Mouse (Mus musculus) brain, embryonic 14.5 days (tissue): ENCODE data around the gene Hdhd5.

ENCODE experiments used
- CTCF ChIP-seq: fragments of 200-500 bp; IDR thresholded peaks from 2 replicates; pipeline ENCODE4 v1.5.1; 2012; ENCODE audit warnings: inconsistent platforms, mild to moderate bottlenecking, moderate library complexity, borderline replicate concordance; ENCODE audit not compliant: insufficient read depth, insufficient read length; ENCODE audit errors: extremely low read depth
- POLR2A ChIP-seq: fragments of 200-500 bp; IDR thresholded peaks from 2 replicates; pipeline ENCODE4 v1.6.1; 2012; ENCODE audit warnings: mild to moderate bottlenecking, inconsistent platforms, borderline replicate concordance; ENCODE audit not compliant: poor library complexity, insufficient read depth, insufficient read length, severe bottlenecking; ENCODE audit errors: extremely low read depth

DNA sequence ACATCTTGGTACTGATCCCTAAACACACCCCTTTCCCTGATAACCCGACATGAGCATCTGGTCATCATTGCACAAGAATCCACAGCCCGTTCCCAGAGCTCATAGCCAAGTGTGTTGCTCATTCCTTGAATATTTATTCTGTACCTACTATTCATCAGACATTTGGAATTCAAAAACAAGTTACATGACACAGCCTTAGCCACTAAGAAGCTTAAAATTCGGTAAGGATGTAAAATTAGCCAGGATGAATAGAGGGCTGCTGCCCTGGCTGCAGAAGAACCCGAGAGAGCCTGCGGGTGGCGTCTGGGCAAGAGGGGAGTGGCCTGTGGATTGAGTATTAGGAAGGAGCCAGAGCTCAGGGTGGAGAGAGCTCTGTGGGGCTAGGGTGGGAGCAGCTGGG, 48.4 kb downstream of the Hdhd5 start:
- TF ChIP-seq POLR2A (no peak), CTCF (no peak)
